Mouse (Mus musculus): ENCODE measurements around the gene Ap1g1.

GRCm38 (mm10) chr8:109747468-109748199 is 30.7 kb upstream of the Ap1g1 start:
- TF ChIP-seq MAFK (IDR thresholded peaks at IDR 0.05; ENCODE audit: insufficient read depth, low read depth, low read length) = no peak
- no peak for TF ChIP-seq ZNF384 (IDR thresholded peaks at IDR 0.05; ENCODE audit: low read depth, low read length)
- TF ChIP-seq ZC3H11A (IDR thresholded peaks at IDR 0.05; ENCODE audit: borderline replicate concordance, low read depth, low read length) = no peak
- no peak for TF ChIP-seq CHD2 (IDR thresholded peaks at IDR 0.05; ENCODE audit: low read depth, low read length)

Data from ES-E14 (cell line).